Mouse (Mus musculus) neural tube, embryonic 14.5 days (tissue): Measurements from ENCODE around the gene Nkx2-3. TPM values are rescaled to one million over a fixed set of nuclear protein-coding genes. Genes with fewer than 3 reads are reported as not detected.
A peak's percentile ranks its signal among the peaks of the same experiment; 100 is the strongest.

Experiments
- ATAC-seq: fragments of 200-750 bp; cut with Nextera tagmentation; 2 replicates; pipeline ENCODE4 v1.8.0; 2017; ENCODE audit warnings: low read depth, mild to moderate bottlenecking, moderate TSS enrichment, moderate library complexity
- H3K27ac ChIP-seq: fragments of 300-500 bp; sonication (generic); 2 replicates; pipeline ENCODE4 v1.5.1; 2014; ENCODE audit warnings: low read depth, mild to moderate bottlenecking, control low read depth, low read length, moderate library complexity, mixed read lengths
- H3K27me3 ChIP-seq: fragments of 300-500 bp; sonication (generic); 2 replicates; pipeline ENCODE4 v1.6.1; 2014; ENCODE audit warnings: low read length; ENCODE audit not compliant: control insufficient read depth, insufficient read depth
- H3K36me3 ChIP-seq: fragments of 300-500 bp; sonication (generic); 2 replicates; pipeline ENCODE4 v1.6.1; 2014; ENCODE audit warnings: low read length, mixed read lengths; ENCODE audit not compliant: control insufficient read depth, insufficient read depth
- H3K4me1 ChIP-seq: fragments of 300-500 bp; sonication (generic); 2 replicates; pipeline ENCODE4 v1.6.1; 2014; ENCODE audit warnings: low read length; ENCODE audit not compliant: control insufficient read depth, insufficient read depth
- H3K4me2 ChIP-seq: fragments of 300-500 bp; sonication (generic); 2 replicates; pipeline ENCODE4 v1.6.1; 2014; ENCODE audit warnings: mild to moderate bottlenecking, low read depth, low read length, control low read depth
- H3K4me3 ChIP-seq: fragments of 300-500 bp; sonication (generic); 2 replicates; pipeline ENCODE4 v1.5.1; 2014; ENCODE audit warnings: low read depth, low read length, control low read depth, mixed read lengths
- H3K9ac ChIP-seq: fragments of 300-500 bp; sonication (generic); replicated peaks from 2 replicates; pipeline ENCODE4 v1.6.1; 2014; ENCODE audit warnings: low read depth, mild to moderate bottlenecking, control low read depth, low read length, mixed read lengths
- H3K9me3 ChIP-seq: fragments of 300-500 bp; sonication (generic); 2 replicates; pipeline ENCODE4 v1.6.1; 2016; ENCODE audit warnings: low read length; ENCODE audit not compliant: control insufficient read depth
- WGBS: fragments of 180-500 bp; shearing (Covaris S2); extraction: QIAGEN DNeasy Blood & Tissue Kit; methylation state at CpG from one replicate; pipeline ENCODE4 v1.1.7; 2014; 5-methylcytosine and 5-hydroxymethylcytosine counted together
- polyA plus RNA-seq: library from polyadenylated mRNA; unstranded; fragments of >200 nt; fragmentation: Nextera tagmentation; extraction: Ambion mirVana; gene quantifications from 2 replicates; pipeline ENCODE4 v1.2.1, GENCODE M21; 2014

Nkx2-3 gene
- not detected in 2 replicates for polyA plus RNA-seq

DNA sequence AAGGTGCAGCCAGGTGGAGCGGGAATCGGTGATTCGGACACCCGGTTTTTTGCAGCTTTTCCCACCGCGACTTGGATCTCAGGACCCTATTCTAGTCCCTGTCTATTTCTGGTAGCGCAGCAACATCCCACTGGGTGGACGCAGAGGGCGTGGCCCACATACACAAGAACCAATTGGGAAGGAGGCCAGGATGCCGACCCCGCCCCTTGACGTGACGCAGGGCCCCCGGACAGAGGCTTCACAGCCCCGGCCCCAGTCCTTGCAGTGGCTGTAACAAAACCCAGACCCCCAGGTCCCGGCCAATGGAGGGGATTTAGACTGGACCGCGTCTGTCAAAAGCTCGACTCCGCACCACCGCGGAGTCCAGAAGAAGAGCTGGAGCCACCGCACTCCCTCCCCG lies at the start of gene Nkx2-3:
Gene Nkx2-3 (plus strand): TSS at position 275 of the 400 bp plus-strand sequence.
- Histone ChIP-seq H3K4me1 (0 out of 2 replicates have a peak, but pooled peaks cover 3% of the 10 kb centered on the region), H3K4me2 (no peak within 1 kb of the TSS), H3K27ac (no peak within 1 kb of the TSS), H3K9ac (no peak within 1 kb of the TSS), H3K4me3 (no peak within 1 kb of the TSS), H3K27me3 (peaks cover 50% of the 10 kb centered on the region), H3K9me3 (no peaks in the 10 kb centered on the region), H3K36me3 (no peaks in the 10 kb centered on the region)
- WGBS: under 1% methylated on average over 24 of the region's 24 CpGs
- ATAC-seq: no peak

DNA sequence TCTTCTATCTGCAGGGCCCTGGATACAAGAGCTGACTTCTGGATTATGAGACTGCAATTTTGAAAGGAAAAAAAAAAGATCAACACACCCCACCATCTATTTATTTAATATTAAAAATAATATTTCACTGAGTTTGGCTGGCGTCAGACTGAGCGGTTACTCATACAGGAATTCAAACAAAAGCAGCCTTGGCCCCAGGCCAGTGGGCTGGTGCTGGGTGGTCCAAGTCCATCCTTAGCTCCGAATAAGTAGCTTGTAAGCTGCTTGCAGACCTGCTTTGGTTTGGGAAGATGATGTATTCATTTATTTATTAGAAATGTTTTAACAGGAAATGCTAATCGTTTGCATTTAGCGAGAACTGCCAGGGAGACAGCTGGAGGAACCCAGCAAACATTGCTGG lies 49.0 kb upstream of the Nkx2-3 start:
- H3K36me3 ChIP-seq: no peaks in the 10 kb centered on the region
- ATAC-seq: no peak
- H3K9me3 ChIP-seq: no peaks in the 10 kb centered on the region
- WGBS: 86% methylated on average over 5 of the region's 5 CpGs
- H3K27me3 ChIP-seq: no peaks in the 10 kb centered on the region
- H3K4me3 ChIP-seq: no peak overlapping the region
- H3K9ac ChIP-seq: no peak overlapping the region
- H3K27ac ChIP-seq: no peak overlapping the region
- H3K4me1 ChIP-seq: no peaks in the 10 kb centered on the region
- no peak overlapping the region for H3K4me2 ChIP-seq

DNA sequence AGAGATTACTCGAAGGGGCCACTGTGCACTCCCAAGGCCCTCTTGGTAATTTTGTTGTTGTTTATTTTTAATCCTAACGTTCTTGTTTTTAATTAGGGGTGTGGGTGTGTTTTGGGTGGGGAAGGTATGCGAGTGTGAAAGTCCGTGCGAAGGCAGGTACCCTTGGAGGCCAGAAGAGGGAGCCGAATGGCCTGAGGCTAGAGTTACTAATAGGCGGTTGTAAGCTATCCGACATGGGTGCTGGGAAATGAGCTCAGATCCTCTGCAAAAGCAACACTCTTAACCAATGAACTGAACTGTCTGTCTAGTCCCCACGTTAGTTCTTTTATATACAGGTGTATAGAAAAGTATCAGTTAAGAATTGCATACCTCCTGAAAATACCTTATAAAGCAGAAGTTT lies 43.8 kb upstream of the Nkx2-3 start:
- no peak overlapping the region for H3K9ac ChIP-seq
- H3K27me3 ChIP-seq: peaks cover 4% of the 10 kb centered on the region; the same call in 1 of the 2 replicates
- H3K4me1 ChIP-seq: no peaks in the 10 kb centered on the region; the same call in 1 of the 2 replicates
- H3K4me2 ChIP-seq: no peak overlapping the region
- H3K4me3 ChIP-seq: no peak overlapping the region
- no peaks in the 10 kb centered on the region for H3K9me3 ChIP-seq
- 44% methylated on average over 9 of the region's 9 CpGs for WGBS
- no peak overlapping the region for H3K27ac ChIP-seq
- no peak for ATAC-seq
- no peaks in the 10 kb centered on the region for H3K36me3 ChIP-seq

GRCm38 (mm10) chr19:43569133-43569532 lies 43.0 kb upstream of the Nkx2-3 start:
- Histone ChIP-seq H3K4me3 (no peak overlapping the region), H3K4me1 (no peaks in the 10 kb centered on the region; the same call in 1 of the 2 replicates), H3K4me2 (no peak overlapping the region), H3K36me3 (no peaks in the 10 kb centered on the region), H3K27me3 (peaks cover 6% of the 10 kb centered on the region; the same call in 1 of the 2 replicates), H3K9me3 (no peaks in the 10 kb centered on the region), H3K27ac (no peak overlapping the region), H3K9ac (no peak overlapping the region)
- 56% methylated on average over 6 of the region's 6 CpGs for WGBS
- ATAC-seq: no peak

GRCm38 (mm10) chr19:43570831-43571790 lies 41.0 kb upstream of the Nkx2-3 start:
- H3K9me3 ChIP-seq: no peaks in the 10 kb centered on the region
- peak overlapping the region; percentile 46; the same call in 1 of the 2 replicates for H3K9ac ChIP-seq
- H3K27me3 ChIP-seq: peaks cover 6% of the 10 kb centered on the region; the same call in 1 of the 2 replicates
- H3K4me2 ChIP-seq: peak overlapping the region; percentile 79
- H3K4me1 ChIP-seq: no peaks in the 10 kb centered on the region; the same call in 1 of the 2 replicates
- no peak overlapping the region for H3K27ac ChIP-seq
- 15% methylated on average over 32 of the region's 32 CpGs for WGBS
- peak; percentile 86 for ATAC-seq
- peak overlapping the region; percentile 42 for H3K4me3 ChIP-seq
- no peaks in the 10 kb centered on the region for H3K36me3 ChIP-seq

DNA sequence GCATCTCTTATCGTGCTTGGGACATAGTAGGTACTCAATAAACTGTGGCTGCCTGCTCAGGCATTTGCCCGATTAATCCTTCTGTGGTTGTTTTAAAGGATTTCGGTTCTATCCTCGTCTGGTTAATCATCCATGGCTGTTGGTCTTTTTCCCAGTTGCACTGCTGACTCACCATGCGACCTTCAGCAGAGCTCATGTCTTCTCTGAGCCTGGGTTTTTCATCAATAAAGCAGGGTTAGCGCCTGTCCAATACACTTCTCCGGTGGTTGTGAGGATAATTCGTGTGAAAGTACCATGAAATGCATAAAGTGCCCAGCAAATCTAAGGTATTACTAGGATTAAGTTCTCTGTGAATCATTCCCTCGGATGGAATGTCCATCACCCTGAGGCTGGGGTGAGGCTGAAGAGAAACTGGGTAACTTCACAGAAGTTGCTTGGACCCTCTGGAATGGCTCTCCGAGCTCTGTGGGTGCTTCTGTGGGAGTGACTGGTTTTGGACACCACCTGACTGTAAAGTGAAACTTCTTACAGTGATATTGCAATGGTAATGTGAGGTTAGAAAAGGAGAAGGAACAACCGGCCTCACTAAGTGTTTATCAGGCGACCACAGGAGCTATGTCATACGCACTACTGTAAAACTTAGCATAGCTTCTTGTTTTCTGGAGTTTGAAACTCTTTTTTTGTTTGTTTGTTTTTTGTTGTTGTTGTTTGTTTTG lies 32.9 kb upstream of the Nkx2-3 start:
- H3K9ac ChIP-seq: no peak overlapping the region
- no peak overlapping the region for H3K4me2 ChIP-seq
- WGBS: 84% methylated on average over 13 of the region's 13 CpGs
- peaks cover 21% of the 10 kb centered on the region for H3K27me3 ChIP-seq
- no peak overlapping the region for H3K4me3 ChIP-seq
- ATAC-seq: no peak
- H3K36me3 ChIP-seq: no peaks in the 10 kb centered on the region
- H3K27ac ChIP-seq: no peak overlapping the region
- no peaks in the 10 kb centered on the region for H3K9me3 ChIP-seq
- no peaks in the 10 kb centered on the region for H3K4me1 ChIP-seq

- no peak for ATAC-seq
- no peak overlapping the region for H3K4me2 ChIP-seq
- no peak overlapping the region for H3K4me3 ChIP-seq
- no peaks in the 10 kb centered on the region for H3K9me3 ChIP-seq
- no peak overlapping the region for H3K9ac ChIP-seq
- WGBS: 65% methylated on average over 2 of the region's 2 CpGs
- H3K4me1 ChIP-seq: no peaks in the 10 kb centered on the region
- peaks cover 34% of the 10 kb centered on the region for H3K27me3 ChIP-seq
- no peak overlapping the region for H3K27ac ChIP-seq
- no peaks in the 10 kb centered on the region for H3K36me3 ChIP-seq
Observed at GRCm38 (mm10) chr19:43581185-43581584, 30.9 kb upstream of the Nkx2-3 start.

DNA sequence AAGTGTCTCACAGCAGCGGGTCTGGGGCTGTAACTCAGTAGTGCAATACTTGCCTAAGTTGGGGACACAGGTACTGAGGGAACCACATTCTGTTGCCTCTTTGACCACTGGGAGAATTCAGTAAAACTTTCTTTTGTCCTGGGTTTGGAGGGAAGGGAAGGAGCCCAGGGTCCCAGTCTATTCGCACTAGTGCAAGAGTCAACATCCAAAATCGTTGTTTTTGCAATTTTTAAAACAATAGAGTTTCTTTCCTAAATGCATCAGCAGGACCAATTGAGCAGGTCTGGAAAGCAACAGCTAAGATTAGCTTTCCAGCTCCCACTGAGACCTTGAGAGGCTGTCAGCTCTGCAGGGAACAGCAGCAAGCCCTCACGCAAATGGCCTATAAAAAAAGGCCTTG lies 28.9 kb upstream of the Nkx2-3 start:
- 6% methylated on average over 4 of the region's 4 CpGs for WGBS
- no peak for ATAC-seq
- H3K27me3 ChIP-seq: peaks cover 41% of the 10 kb centered on the region

GRCm38 (mm10) chr19:43583595-43583994 lies 28.5 kb upstream of the Nkx2-3 start:
- H3K4me2 ChIP-seq: no peak overlapping the region
- no peak for ATAC-seq
- H3K4me3 ChIP-seq: no peak overlapping the region
- H3K9me3 ChIP-seq: no peaks in the 10 kb centered on the region
- H3K27me3 ChIP-seq: peaks cover 41% of the 10 kb centered on the region
- no peaks in the 10 kb centered on the region for H3K4me1 ChIP-seq
- H3K27ac ChIP-seq: no peak overlapping the region
- H3K36me3 ChIP-seq: no peaks in the 10 kb centered on the region
- H3K9ac ChIP-seq: no peak overlapping the region
- WGBS: under 1% methylated on average over 17 of the region's 17 CpGs

More for the DNA sequence above, 28.9 kb upstream of the Nkx2-3 start:
- H3K4me2 ChIP-seq: no peak overlapping the region
- no peak overlapping the region for H3K4me3 ChIP-seq
- H3K9me3 ChIP-seq: no peaks in the 10 kb centered on the region
- no peaks in the 10 kb centered on the region for H3K36me3 ChIP-seq
- no peak overlapping the region for H3K9ac ChIP-seq
- no peaks in the 10 kb centered on the region for H3K4me1 ChIP-seq
- H3K27ac ChIP-seq: no peak overlapping the region
